Mouse (Mus musculus): ENCODE results near the gene Epb41l1. TPM values are rescaled to one million over a fixed set of nuclear protein-coding genes. Genes with fewer than 3 reads are reported as not detected.

The Epb41l1 gene
- polyA plus RNA-seq, 1 experiment from 2014 or later = 0.49 TPM

DNA sequence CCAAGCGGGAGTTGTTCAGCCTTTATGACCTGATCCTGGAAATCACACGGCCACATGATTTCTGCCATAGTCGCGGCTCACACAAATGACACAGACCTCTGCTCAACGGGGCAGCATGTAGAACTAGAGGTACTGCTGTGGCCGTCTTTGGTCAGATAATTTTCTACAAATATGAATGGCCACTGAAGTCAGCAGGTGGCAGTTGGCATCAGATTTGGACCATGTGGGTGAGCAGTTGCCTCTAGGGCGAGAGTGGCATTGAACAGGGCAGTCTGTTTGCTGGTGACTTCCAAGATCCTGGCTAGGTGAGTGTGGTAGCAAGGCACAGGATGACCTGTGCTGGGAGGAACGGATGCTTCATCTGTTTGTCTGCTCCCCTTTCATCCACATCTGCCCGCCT lies 168.8 kb downstream of the Epb41l1 start:
- TF ChIP-seq CTCF (IDR thresholded peaks at IDR 0.05; ENCODE audit: low read depth) = no peak
- no peak for TF ChIP-seq EP300 (IDR thresholded peaks at IDR 0.05; ENCODE audit: low read depth)
- H3K9me3 ChIP-seq (ENCODE audit: low read length) = no peaks in the 10 kb centered on the region
- 81% methylated on average over 9 of the region's 9 CpGs for WGBS (ENCODE audit: insufficient replicate concordance)
- no peak for DNase-seq
- no peak for ATAC-seq
- H3K4me1 ChIP-seq (ENCODE audit: insufficient read depth) = no peaks in the 10 kb centered on the region
- no peak overlapping the region for H3K4me2 ChIP-seq (ENCODE audit: low read depth, low read length)
- no peaks in the 10 kb centered on the region for H3K27me3 ChIP-seq (ENCODE audit: insufficient read depth, low read length)
- no peak overlapping the region for H3K4me3 ChIP-seq (ENCODE audit: low read depth, low read length)
- no peaks in the 10 kb centered on the region for H3K36me3 ChIP-seq (replicated peaks; ENCODE audit: insufficient read depth, low read length)
- H3K9ac ChIP-seq (replicated peaks) = no peak overlapping the region
- no peak overlapping the region for H3K27ac ChIP-seq (ENCODE audit: low read depth)

Small RNA genes lying within 50 kb of the gene (microRNA-seq; reads per million reads assigned to microRNA genes)
- gene Gm22758 = not detected

Other genes with a start within 250 kb of the Epb41l1 start
- 228 and 239 TPM in 2 replicates for gene Rbm39, start 240.7 kb upstream of the Epb41l1 start, polyA plus RNA-seq (2015; fragmentation: Nextera tagmentation; extraction: Ambion mirVana)
- gene Phf20, start 224.4 kb upstream of the Epb41l1 start, polyA plus RNA-seq (2015; fragmentation: Nextera tagmentation; extraction: Ambion mirVana) = 11.7 and 15.0 TPM in 2 replicates
- 3.5 and 4.0 TPM in 2 replicates for gene Cnbd2, start 108.6 kb upstream of the Epb41l1 start, polyA plus RNA-seq (2015; fragmentation: Nextera tagmentation; extraction: Ambion mirVana)
- gene Scand1, start 108.2 kb upstream of the Epb41l1 start, polyA plus RNA-seq (2015; fragmentation: Nextera tagmentation; extraction: Ambion mirVana) = 56.7 and 70.2 TPM in 2 replicates
- 10.8 and 10.9 TPM in 2 replicates for gene Aar2, start 126.7 kb downstream of the Epb41l1 start, polyA plus RNA-seq (2015; fragmentation: Nextera tagmentation; extraction: Ambion mirVana)
- gene Dlgap4, start 192.8 kb downstream of the Epb41l1 start, polyA plus RNA-seq (2015; fragmentation: Nextera tagmentation; extraction: Ambion mirVana) = 10.7 and 14.2 TPM in 2 replicates

All from liver, postnatal 0 days (tissue).